Mouse (Mus musculus): Measurements from ENCODE around the gene Cd300lf. TPM values are rescaled to one million over a fixed set of nuclear protein-coding genes. Genes with fewer than 3 reads are reported as not detected.
A peak's percentile ranks its signal among the peaks of the same experiment; 100 is the strongest.

Cd300lf gene
- polyA plus RNA-seq, 1 experiment from 2014 or later = 1.1 TPM

DNA sequence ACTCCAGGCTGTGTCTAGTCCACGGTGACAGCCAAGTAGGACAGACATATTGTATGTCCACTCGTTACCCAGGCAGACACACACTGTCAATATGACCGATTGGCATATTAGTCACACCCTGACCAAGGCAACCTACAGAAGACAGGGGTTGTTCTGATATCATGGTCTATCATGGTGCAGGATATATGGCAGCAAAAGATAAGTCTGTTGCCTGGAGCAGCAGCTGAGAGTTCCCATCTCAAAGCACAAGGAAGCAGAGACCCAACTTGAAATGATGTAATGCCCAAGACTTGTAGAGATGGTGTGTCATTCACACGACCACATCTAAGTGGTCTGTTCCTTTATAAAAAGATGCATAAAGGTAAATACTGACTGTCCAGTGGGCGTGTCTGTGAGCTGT, 55.1 kb downstream of the Cd300lf start:
- no peak overlapping the region for H3K4me3 ChIP-seq (ENCODE audit: low read depth, low read length)
- ATAC-seq = no peak

DNA sequence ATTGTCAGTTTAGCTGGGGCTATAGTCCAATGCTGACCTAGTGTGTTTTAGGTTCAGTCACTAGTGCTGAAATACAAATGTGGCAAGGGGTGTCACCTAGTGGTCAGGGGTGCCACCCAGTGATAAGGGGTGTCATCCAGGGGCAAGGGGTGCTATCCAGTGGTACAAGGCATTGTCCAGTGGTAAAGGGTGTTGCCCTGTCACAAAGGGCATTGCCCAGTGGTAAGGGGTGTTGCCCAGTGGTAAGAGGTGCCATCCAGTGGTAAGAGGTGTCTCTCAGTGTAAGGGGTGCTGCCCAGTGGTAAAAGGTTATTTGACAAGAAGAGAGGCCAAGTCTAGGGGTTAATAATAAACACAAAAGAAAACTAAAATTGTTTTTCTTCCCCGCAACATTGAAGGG, 56.4 kb downstream of the Cd300lf start:
- no peak overlapping the region for H3K4me3 ChIP-seq (ENCODE audit: low read depth, low read length)
- H3K4me1 ChIP-seq (replicated peaks; ENCODE audit: control insufficient read depth, insufficient read depth, low read length) = 0 out of 2 replicates have a peak, but pooled peaks cover 2% of the 10 kb centered on the region
- no peaks in the 10 kb centered on the region; the same call in 1 of the 2 replicates for H3K27me3 ChIP-seq (replicated peaks; ENCODE audit: control insufficient read depth, insufficient read depth, low read length)
- H3K9me3 ChIP-seq (ENCODE audit: control insufficient read depth) = no peaks in the 10 kb centered on the region
- H3K9ac ChIP-seq (ENCODE audit: low read depth, low read length) = no peak overlapping the region
- no peaks in the 10 kb centered on the region for H3K36me3 ChIP-seq (ENCODE audit: control insufficient read depth, insufficient read depth)
- H3K4me2 ChIP-seq (replicated peaks; ENCODE audit: low read depth) = no peak overlapping the region
- no peak for ATAC-seq
- H3K27ac ChIP-seq (ENCODE audit: low read depth, low read length) = no peak overlapping the region
- 95% methylated on average over 1 of the region's 1 CpGs for WGBS
- TF ChIP-seq CTCF (IDR thresholded peaks at IDR 0.05; ENCODE audit: low read depth) = no peak

More for the DNA sequence above, 55.1 kb downstream of the Cd300lf start:
- Histone ChIP-seq H3K27ac (ENCODE audit: low read depth, low read length) (no peak overlapping the region), H3K4me2 (replicated peaks; ENCODE audit: low read depth) (no peak overlapping the region), H3K36me3 (ENCODE audit: control insufficient read depth, insufficient read depth) (no peaks in the 10 kb centered on the region), H3K9me3 (ENCODE audit: control insufficient read depth) (no peaks in the 10 kb centered on the region), H3K27me3 (replicated peaks; ENCODE audit: control insufficient read depth, insufficient read depth, low read length) (no peaks in the 10 kb centered on the region; the same call in 1 of the 2 replicates), H3K9ac (ENCODE audit: low read depth, low read length) (no peak overlapping the region), H3K4me1 (replicated peaks; ENCODE audit: control insufficient read depth, insufficient read depth, low read length) (0 out of 2 replicates have a peak, but pooled peaks cover 2% of the 10 kb centered on the region)
- 73% methylated on average over 5 of the region's 5 CpGs for WGBS
- TF ChIP-seq CTCF (IDR thresholded peaks at IDR 0.05; ENCODE audit: low read depth) = no peak

DNA sequence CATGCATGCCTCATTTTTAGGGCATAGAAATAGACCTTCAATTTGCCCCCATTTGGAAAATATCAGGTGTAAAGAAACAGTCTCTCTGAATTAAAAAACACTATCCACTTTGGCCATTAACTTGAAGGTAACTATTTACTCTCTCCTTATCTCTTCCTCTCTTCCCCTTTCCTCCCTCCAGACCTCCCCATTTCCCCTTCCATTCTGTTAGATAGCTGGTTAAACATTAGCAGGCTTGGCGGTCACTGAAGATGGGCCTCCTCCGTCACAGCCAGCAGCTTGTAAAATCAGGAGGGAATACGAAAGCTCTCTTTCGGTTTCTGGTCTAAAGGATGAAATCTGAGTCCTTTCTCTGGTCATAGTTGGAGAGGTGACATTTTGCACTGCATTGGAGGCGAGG, 57.9 kb downstream of the Cd300lf start:
- Histone ChIP-seq H3K9ac (ENCODE audit: low read depth, low read length) (no peak overlapping the region), H3K9me3 (ENCODE audit: control insufficient read depth) (no peaks in the 10 kb centered on the region), H3K27ac (ENCODE audit: low read depth, low read length) (no peak overlapping the region), H3K4me3 (ENCODE audit: low read depth, low read length) (no peak overlapping the region), H3K4me1 (replicated peaks; ENCODE audit: control insufficient read depth, insufficient read depth, low read length) (peaks cover 2% of the 10 kb centered on the region; the same call in 1 of the 2 replicates), H3K4me2 (replicated peaks; ENCODE audit: low read depth) (no peak overlapping the region), H3K27me3 (replicated peaks; ENCODE audit: control insufficient read depth, insufficient read depth, low read length) (no peaks in the 10 kb centered on the region), H3K36me3 (ENCODE audit: control insufficient read depth, insufficient read depth) (no peaks in the 10 kb centered on the region)
- no peak for ATAC-seq
- no peak for TF ChIP-seq CTCF (IDR thresholded peaks at IDR 0.05; ENCODE audit: low read depth)
- WGBS = 30% methylated on average over 5 of the region's 5 CpGs

DNA sequence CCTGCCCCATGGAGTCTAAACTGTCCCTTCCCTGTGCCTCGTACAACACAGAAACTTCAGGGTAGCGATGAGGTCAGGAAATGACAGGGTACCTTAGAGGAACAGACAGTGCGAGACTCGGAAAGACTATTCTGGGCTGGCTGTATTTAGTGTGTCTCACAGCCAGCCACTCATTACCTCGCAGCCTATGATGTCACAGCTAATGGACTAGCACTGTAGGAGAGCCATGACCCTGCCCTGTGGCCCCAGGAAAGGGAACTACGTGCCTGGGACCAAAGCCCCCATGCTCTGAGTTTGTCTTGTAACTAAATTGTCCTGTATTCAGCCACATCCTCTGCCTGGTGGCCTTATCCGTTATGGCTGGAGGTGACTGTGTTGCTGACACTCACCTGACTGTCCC, 58.4 kb downstream of the Cd300lf start:
- Histone ChIP-seq H3K4me1 (replicated peaks; ENCODE audit: control insufficient read depth, insufficient read depth, low read length) (peaks cover 2% of the 10 kb centered on the region; the same call in 1 of the 2 replicates), H3K36me3 (ENCODE audit: control insufficient read depth, insufficient read depth) (no peaks in the 10 kb centered on the region), H3K4me3 (ENCODE audit: low read depth, low read length) (no peak overlapping the region), H3K27ac (ENCODE audit: low read depth, low read length) (no peak overlapping the region), H3K9me3 (ENCODE audit: control insufficient read depth) (no peaks in the 10 kb centered on the region), H3K9ac (ENCODE audit: low read depth, low read length) (no peak overlapping the region), H3K4me2 (replicated peaks; ENCODE audit: low read depth) (no peak overlapping the region), H3K27me3 (replicated peaks; ENCODE audit: control insufficient read depth, insufficient read depth, low read length) (no peaks in the 10 kb centered on the region)
- ATAC-seq = no peak
- no peak for TF ChIP-seq CTCF (IDR thresholded peaks at IDR 0.05; ENCODE audit: low read depth)
- 35% methylated on average over 7 of the region's 7 CpGs for WGBS

DNA sequence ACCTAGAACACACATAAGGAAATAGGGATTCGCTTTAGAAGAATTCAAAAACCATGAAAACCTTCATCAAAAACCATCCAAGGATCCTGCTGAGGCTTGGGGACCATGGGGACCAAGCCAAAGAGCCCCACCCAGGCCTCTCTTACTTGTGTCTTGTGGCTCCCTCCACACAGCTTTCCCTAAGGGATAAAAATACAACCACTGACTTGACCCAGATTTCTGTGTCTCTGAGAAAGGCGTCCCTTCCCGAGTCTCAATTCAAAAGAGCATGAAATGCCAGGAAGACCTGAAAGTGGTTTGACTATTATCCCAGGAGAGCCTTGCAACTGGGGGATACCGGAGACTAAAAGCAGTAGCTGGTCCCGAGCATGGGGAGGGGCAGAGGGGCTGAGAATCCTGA, 60.8 kb downstream of the Cd300lf start:
- no peak overlapping the region for H3K4me2 ChIP-seq (replicated peaks; ENCODE audit: low read depth)
- TF ChIP-seq CTCF (IDR thresholded peaks at IDR 0.05; ENCODE audit: low read depth) = no peak
- H3K27ac ChIP-seq (ENCODE audit: low read depth, low read length) = no peak overlapping the region
- no peaks in the 10 kb centered on the region for H3K36me3 ChIP-seq (ENCODE audit: control insufficient read depth, insufficient read depth)
- peaks cover 2% of the 10 kb centered on the region; the same call in 1 of the 2 replicates for H3K4me1 ChIP-seq (replicated peaks; ENCODE audit: control insufficient read depth, insufficient read depth, low read length)
- no peak overlapping the region for H3K9ac ChIP-seq (ENCODE audit: low read depth, low read length)
- no peaks in the 10 kb centered on the region for H3K9me3 ChIP-seq (ENCODE audit: control insufficient read depth)
- H3K4me3 ChIP-seq (ENCODE audit: low read depth, low read length) = no peak overlapping the region
- H3K27me3 ChIP-seq (replicated peaks; ENCODE audit: control insufficient read depth, insufficient read depth, low read length) = no peaks in the 10 kb centered on the region
- WGBS = 82% methylated on average over 5 of the region's 5 CpGs
- no peak for ATAC-seq

DNA sequence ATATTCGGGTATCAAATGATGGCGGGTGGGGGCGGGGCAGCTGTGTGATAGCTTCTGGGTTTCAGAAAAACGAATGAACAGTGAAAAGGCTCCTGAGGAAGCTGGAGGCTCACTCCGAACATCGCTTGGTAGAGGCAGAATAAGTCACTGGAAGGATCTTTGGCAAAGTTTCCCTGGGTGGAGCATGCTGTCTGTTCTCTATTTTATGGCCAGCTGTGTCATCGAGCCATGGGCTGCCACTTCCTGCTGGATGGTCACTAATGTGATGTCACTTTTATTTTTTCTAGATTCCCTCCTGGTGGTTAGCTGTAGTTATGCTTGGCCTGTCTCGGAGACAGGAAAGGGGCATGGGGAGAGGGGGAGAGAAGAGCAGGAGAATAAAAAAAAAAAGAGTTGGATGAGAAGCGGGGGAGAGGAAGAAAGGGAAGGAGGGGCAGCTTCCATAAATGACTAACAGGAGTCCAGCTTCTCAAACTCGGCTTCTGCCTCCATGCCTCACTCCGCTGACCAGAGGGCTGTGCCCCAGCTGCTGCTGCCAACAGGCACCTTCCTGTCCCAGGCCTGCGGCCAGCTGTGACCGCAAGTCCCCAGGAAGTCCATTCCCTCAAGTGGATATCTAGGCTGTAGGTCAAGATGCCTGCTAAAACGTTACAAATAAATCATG, 62.0 kb downstream of the Cd300lf start:
- Histone ChIP-seq H3K4me3 (ENCODE audit: low read depth, low read length) (no peak overlapping the region), H3K4me1 (replicated peaks; ENCODE audit: control insufficient read depth, insufficient read depth, low read length) (peaks cover 2% of the 10 kb centered on the region; the same call in 1 of the 2 replicates), H3K4me2 (replicated peaks; ENCODE audit: low read depth) (peak overlapping the region; percentile 28), H3K9ac (ENCODE audit: low read depth, low read length) (no peak overlapping the region), H3K27ac (ENCODE audit: low read depth, low read length) (no peak overlapping the region), H3K27me3 (replicated peaks; ENCODE audit: control insufficient read depth, insufficient read depth, low read length) (no peaks in the 10 kb centered on the region), H3K36me3 (ENCODE audit: control insufficient read depth, insufficient read depth) (no peaks in the 10 kb centered on the region), H3K9me3 (ENCODE audit: control insufficient read depth) (no peaks in the 10 kb centered on the region)
- 22% methylated on average over 14 of the region's 14 CpGs for WGBS
- TF ChIP-seq CTCF (IDR thresholded peaks at IDR 0.05; ENCODE audit: low read depth) = no peak; the same call in 1 of the 2 replicates
- ATAC-seq = peak; percentile 49; the same call in 1 of the 2 replicates
